Mouse (Mus musculus): ENCODE measurements around the gene Psmd10. TPM values are rescaled to one million over a fixed set of nuclear protein-coding genes. Genes with fewer than 3 reads are reported as not detected.

Psmd10 gene
- total and polyA plus RNA-seq, 3 experiments = 48.8 to 53.2 TPM; not detected in 1

DNA sequence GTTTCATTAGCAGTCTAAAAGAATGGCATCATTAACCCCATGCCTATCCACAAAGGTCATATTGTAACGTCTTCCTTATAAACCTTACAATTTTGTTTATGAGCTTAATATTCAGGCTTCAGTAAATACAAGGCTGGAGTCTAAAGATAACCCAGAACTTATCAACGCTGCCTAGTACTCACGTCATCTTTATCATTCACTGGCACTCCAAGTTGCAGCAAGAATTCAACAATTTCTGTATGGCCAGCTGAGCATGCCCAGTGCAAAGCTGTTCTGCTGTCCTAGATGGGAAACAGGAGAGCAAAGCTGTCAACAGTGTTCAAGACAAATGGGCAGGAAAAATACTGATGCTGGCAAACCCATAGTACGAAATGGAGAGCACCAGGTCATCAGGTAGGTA, 2.9 kb downstream of the Psmd10 start (continued):
- TF ChIP-seq MYC (IDR thresholded peaks at IDR 0.05; ENCODE audit: low read depth, low read length) (no peak), CHD1 (IDR thresholded peaks at IDR 0.05; ENCODE audit: low read depth, low read length) (no peak)

GRCm38 (mm10) chrX:140936271-140936670, 20.3 kb downstream of the Psmd10 start:
- no peaks in the 10 kb centered on the region for H3K79me2 ChIP-seq (ENCODE audit: control insufficient read depth, insufficient read depth, low read length, poor library complexity)
- H3K9me3 ChIP-seq (replicated peaks; ENCODE audit: insufficient read depth, low read length) = no peaks in the 10 kb centered on the region
- peaks cover 3 to 10% of the 10 kb centered on the region in 2 experiments; a peak in 3 of 4 replicates for H3K4me1 ChIP-seq (ENCODE audit: control insufficient read depth in 1 of 2, insufficient read depth in 2 of 2, low read length in 2 of 2)
- DNase-seq (ENCODE audit: low read depth, low spot score) = no peak
- H3K9ac ChIP-seq (ENCODE audit: control insufficient read depth, low read depth, low read length, poor library complexity, severe bottlenecking) = no peak overlapping the region
- no peak overlapping the region for H3K27ac ChIP-seq (ENCODE audit: control insufficient read depth, low read depth, low read length)
- H3K4me3 ChIP-seq (ENCODE audit: control insufficient read depth in 1 of 2, insufficient read depth in 1 of 2, low read depth in 2 of 2, low read length in 2 of 2) = no peak overlapping the region
- peaks cover 0 to 14% of the 10 kb centered on the region in 2 experiments; a peak in 2 of 4 replicates for H3K36me3 ChIP-seq (ENCODE audit: control insufficient read depth in 1 of 2, insufficient read depth in 2 of 2, low read length in 2 of 2)
- TF ChIP-seq MXI1 (IDR thresholded peaks at IDR 0.05; ENCODE audit: low read depth, low read length) (no peak), MAFK (IDR thresholded peaks at IDR 0.05; ENCODE audit: borderline replicate concordance, low read depth, low read length) (no peak), UBTF (IDR thresholded peaks at IDR 0.05; ENCODE audit: borderline replicate concordance, insufficient read depth, low read depth, low read length) (no peak), USF1 (IDR thresholded peaks at IDR 0.05; ENCODE audit: low read depth, low read length) (no peak), NRF1 (IDR thresholded peaks at IDR 0.05; ENCODE audit: insufficient read depth, low read depth, low read length, poor library complexity, severe bottlenecking) (no peak), SMC3 (IDR thresholded peaks at IDR 0.05; ENCODE audit: low read depth, low read length) (no peak), MYC (IDR thresholded peaks at IDR 0.05; ENCODE audit: low read depth, low read length) (no peak), NELFE (IDR thresholded peaks at IDR 0.05; ENCODE audit: low read depth, low read length) (no peak), MAZ (IDR thresholded peaks at IDR 0.05; ENCODE audit: low read depth, low read length) (no peak), TAL1 (IDR thresholded peaks at IDR 0.05; ENCODE audit: low read length) (no peak), ZKSCAN1 (IDR thresholded peaks at IDR 0.05; ENCODE audit: low read depth, low read length) (no peak), POLR2A (IDR thresholded peaks at IDR 0.05; ENCODE audit: control insufficient read depth in 1 of 2, insufficient read depth in 1 of 2, low read depth in 1 of 2, low read length in 2 of 2, poor library complexity in 1 of 2) (no peak), CHD1 (IDR thresholded peaks at IDR 0.05; ENCODE audit: low read depth, low read length) (no peak), GATA1 (IDR thresholded peaks at IDR 0.05; ENCODE audit: low read depth, low read length) (no peak), BHLHE40 (IDR thresholded peaks at IDR 0.05; ENCODE audit: borderline replicate concordance, low read depth, low read length) (no peak), RCOR1 (IDR thresholded peaks at IDR 0.05; ENCODE audit: low read depth, low read length) (no peak), JUND (IDR thresholded peaks at IDR 0.05; ENCODE audit: low read depth, low read length) (no peak), TCF12 (IDR thresholded peaks at IDR 0.05; ENCODE audit: low read depth, low read length) (no peak), ZC3H11A (IDR thresholded peaks at IDR 0.05; ENCODE audit: low read depth, low read length) (no peak)
- H3K27me3 ChIP-seq (ENCODE audit: control insufficient read depth in 1 of 2, insufficient read depth in 2 of 2, low read length in 2 of 2) = peaks cover 0 to 4% of the 10 kb centered on the region in 2 experiments; a peak in 2 of 4 replicates
